Mouse (Mus musculus) layer of hippocampus, adult 2 months (tissue): ENCODE data around the gene D630039A03Rik. TPM values are rescaled to one million over a fixed set of nuclear protein-coding genes. Genes with fewer than 3 reads are reported as not detected.
"Not testable (repeated sequence)": the region's sequence is repeated elsewhere in the genome, so short reads cannot be mapped to it uniquely, and the experiment has no call there.

ENCODE experiments used
- DNase-seq, 2 experiments: peaks; one replicate each; pipeline ENCODE4 v3.0.0; 2022; ENCODE audit warnings: low spot score in 2 of 2
- H3K27ac ChIP-seq: fragments of 200-600 bp; 2 replicates; pipeline ENCODE4 v1.8.1; 2022
- H3K4me3 ChIP-seq: fragments of 200-600 bp; 2 replicates; pipeline ENCODE4 v1.8.1; 2022; ENCODE audit warnings: mild to moderate bottlenecking
- CTCF ChIP-seq: fragments of 200-600 bp; conservative IDR thresholded peaks from 2 replicates; pipeline ENCODE4 v1.8.1; 2022; ENCODE audit warnings: antibody characterized with exemption, mild to moderate bottlenecking, moderate library complexity
- total RNA-seq, 2 experiments: library from RNA; stranded (reverse); gene quantifications; 2 replicates each; pipeline ENCODE4 v1.2.3; 2021

The D630039A03Rik gene
- total RNA-seq, 2 experiments from 2014 or later: 0.37 to 0.41 TPM

- Histone ChIP-seq H3K27ac (no peak overlapping the region), H3K4me3 (no peak overlapping the region)
- no peak for DNase-seq
- no peak for TF ChIP-seq CTCF
Measured at GRCm38 (mm10) chr4:57892001-57892586, 24.0 kb downstream of the D630039A03Rik start.

- TF ChIP-seq CTCF: no peak
- no peak for DNase-seq
- Histone ChIP-seq H3K4me3 (no peak overlapping the region), H3K27ac (no peak overlapping the region)
Measured at GRCm38 (mm10) chr4:57889773-57890172, 26.3 kb downstream of the D630039A03Rik start.

GRCm38 (mm10) chr4:57888978-57889377 lies 27.1 kb downstream of the D630039A03Rik start:
- not testable (repeated sequence) for H3K27ac ChIP-seq, DNase-seq, H3K4me3 ChIP-seq

GRCm38 (mm10) chr4:57888246-57888645 lies 27.9 kb downstream of the D630039A03Rik start:
- Histone ChIP-seq H3K27ac (no peak overlapping the region), H3K4me3 (no peak overlapping the region)
- TF ChIP-seq CTCF: no peak
- no peak for DNase-seq

GRCm38 (mm10) chr4:57886888-57887230 lies 29.2 kb downstream of the D630039A03Rik start:
- no peak overlapping the region for H3K4me3 ChIP-seq
- no peak for DNase-seq
- no peak overlapping the region for H3K27ac ChIP-seq
- TF ChIP-seq CTCF: no peak

GRCm38 (mm10) chr4:57886066-57886887 lies 29.8 kb downstream of the D630039A03Rik start:
- H3K27ac ChIP-seq: no peak overlapping the region
- no peak overlapping the region for H3K4me3 ChIP-seq
- TF ChIP-seq CTCF: no peak
- no peak for DNase-seq

GRCm38 (mm10) chr4:57885186-57885585 lies 30.9 kb downstream of the D630039A03Rik start:
- DNase-seq: no peak
- Histone ChIP-seq H3K27ac (no peak overlapping the region), H3K4me3 (no peak overlapping the region)
- no peak for TF ChIP-seq CTCF

DNA sequence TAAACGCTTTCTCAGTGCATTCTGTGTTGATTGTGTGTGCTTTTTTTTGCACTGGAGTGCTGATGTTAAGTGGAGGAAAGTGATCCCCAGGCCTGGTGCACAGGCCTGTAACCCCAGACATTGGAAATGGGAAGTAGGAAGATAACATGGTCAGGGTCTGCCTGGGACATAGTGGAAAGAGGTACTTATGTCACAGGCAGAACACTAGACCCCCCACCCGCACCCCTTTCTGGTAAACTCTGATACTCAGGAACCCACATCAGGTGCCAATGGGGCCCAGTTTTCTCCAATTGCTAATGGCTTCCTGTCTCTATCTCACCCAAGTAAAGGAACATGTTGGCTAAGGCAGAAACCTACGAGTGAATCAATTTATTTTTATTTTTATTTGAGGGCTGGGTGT lies 31.6 kb downstream of the D630039A03Rik start:
- no peak overlapping the region for H3K27ac ChIP-seq
- DNase-seq: no peak
- TF ChIP-seq CTCF: no peak

GRCm38 (mm10) chr4:57883520-57884421 lies 32.3 kb downstream of the D630039A03Rik start:
- H3K27ac ChIP-seq: no peak overlapping the region
- DNase-seq: no peak
- no peak for TF ChIP-seq CTCF

More for the DNA sequence above, 31.6 kb downstream of the D630039A03Rik start:
- no peak overlapping the region for H3K4me3 ChIP-seq

GRCm38 (mm10) chr4:57879804-57880357 lies 36.2 kb downstream of the D630039A03Rik start:
- no peak overlapping the region for H3K4me3 ChIP-seq
- peak; percentile 65 to 86 for DNase-seq
- peak; percentile 96 for TF ChIP-seq CTCF
- no peak overlapping the region for H3K27ac ChIP-seq

More at GRCm38 (mm10) chr4:57883520-57884421, 32.3 kb downstream of the D630039A03Rik start:
- H3K4me3 ChIP-seq: no peak overlapping the region

DNA sequence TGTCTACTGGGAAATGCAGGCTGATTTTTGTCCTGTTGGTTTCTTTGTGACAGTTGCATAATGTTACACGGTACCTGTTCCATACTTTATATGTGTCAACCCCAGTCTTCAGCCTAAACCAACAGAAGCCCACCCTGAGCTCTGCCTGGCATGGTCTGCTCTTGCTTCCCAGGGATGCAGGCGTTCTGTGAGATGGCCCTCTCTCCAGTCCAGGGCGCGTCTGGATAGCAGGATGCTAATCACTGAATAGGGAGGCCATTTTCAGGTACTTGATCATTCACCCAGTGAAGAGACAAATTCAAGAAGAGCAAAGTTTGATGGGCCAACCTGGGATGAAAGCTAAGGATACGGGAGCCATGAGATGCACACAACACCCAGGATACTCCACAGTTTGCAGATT lies 37.0 kb downstream of the D630039A03Rik start:
- H3K27ac ChIP-seq: no peak overlapping the region
- H3K4me3 ChIP-seq: no peak overlapping the region
- no peak for DNase-seq
- no peak for TF ChIP-seq CTCF

GRCm38 (mm10) chr4:57867454-57867853 lies 48.6 kb downstream of the D630039A03Rik start:
- peak overlapping the region; percentile 57; the same call in 1 of the 2 replicates for H3K27ac ChIP-seq

GRCm38 (mm10) chr4:57866990-57867389 lies 49.1 kb downstream of the D630039A03Rik start:
- DNase-seq: no peak
- no peak for TF ChIP-seq CTCF
- peak overlapping the region; percentile 57 for H3K27ac ChIP-seq
- H3K4me3 ChIP-seq: peak overlapping the region; percentile 19; the same call in 1 of the 2 replicates

More at GRCm38 (mm10) chr4:57867454-57867853, 48.6 kb downstream of the D630039A03Rik start:
- H3K4me3 ChIP-seq: no peak overlapping the region; the same call in 1 of the 2 replicates
- TF ChIP-seq CTCF: no peak
- no peak for DNase-seq
